Mouse (Mus musculus): Measurements from ENCODE around the gene Atxn7l1.

The Atxn7l1 gene

DNA sequence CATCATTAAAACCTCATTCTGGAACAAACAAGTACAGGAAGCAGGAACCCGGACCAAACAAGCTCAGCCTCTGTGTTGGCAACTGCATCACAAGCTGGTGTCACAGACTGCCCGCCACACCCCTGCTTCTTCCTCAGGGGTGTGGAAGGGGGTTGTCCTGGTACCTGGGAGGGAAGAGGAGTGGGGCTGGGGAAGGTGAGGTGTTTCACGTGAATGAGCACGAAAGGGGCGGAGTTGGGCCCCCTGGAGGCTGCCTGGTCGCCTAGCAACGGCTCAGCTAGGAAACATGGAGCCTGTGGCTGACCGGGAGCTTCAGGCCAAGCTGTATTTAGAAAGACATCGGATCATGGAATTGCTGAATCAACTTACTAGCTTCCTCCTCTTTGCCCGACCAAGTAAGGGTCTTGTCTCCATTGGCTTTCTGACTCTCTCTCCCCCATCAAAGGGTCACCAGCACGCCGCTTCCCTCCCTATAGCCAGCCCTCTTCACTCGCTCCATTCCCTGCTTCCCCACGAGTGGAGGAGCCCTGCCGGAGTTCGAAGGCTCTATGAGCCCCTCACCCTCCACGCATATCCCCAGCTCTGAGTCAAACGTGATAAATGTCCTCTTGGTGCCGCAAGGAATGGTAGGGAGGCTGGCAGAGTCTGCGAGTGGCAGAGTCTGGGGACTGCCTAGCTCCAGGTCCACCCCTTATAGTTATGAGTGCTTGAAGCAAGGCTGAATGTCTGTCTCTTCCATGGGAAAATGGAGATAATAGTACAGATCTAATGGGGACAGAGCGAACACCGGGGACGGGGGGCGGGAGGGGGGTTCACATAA, 247.5 kb downstream of the Atxn7l1 start, which contains the start of gene Efcab10:
TSS of gene Efcab10 (plus strand) at position 51 of the 820 bp plus-strand sequence.
- DNase-seq = no peak

DNA sequence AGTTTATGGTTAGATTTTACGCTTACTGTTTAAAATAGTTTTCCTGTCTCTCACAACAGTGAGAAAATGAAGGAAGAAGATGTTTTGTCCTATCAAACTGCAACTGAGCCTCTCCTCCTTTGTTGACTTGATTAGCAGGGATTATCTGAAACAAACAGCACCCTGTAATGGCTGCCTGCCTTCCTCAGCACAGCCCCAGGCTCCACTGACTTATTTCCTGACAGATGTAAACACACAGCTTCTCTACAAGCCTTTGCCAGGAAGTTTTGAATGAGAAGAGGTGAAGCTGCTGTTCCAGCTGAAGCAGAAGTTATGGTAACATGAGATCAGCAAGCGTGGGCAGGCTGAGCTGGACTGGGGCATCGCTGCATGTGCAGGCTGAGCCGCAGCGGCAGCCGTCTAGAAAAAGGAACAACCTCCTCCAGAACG, 255.8 kb downstream of the Atxn7l1 start:
- no peak for DNase-seq

DNA sequence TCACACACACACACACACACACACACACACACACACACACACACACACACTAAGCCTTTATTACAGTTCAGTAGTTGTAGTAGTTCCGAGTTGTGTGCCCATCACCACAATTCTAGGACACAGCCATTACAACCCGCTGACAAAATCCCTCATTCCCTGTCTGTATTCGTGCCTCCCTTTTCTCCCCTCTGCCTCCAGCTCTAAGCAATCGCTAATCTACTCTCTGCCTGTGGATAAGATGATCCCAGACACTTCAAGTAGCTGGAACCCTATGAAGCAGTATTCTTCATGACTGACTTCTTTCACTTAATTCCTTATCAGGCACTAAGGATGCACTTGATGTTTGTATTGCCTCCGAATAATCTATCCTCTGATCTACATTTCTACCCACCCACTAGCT, 257.5 kb downstream of the Atxn7l1 start:
- DNase-seq = no peak

DNA sequence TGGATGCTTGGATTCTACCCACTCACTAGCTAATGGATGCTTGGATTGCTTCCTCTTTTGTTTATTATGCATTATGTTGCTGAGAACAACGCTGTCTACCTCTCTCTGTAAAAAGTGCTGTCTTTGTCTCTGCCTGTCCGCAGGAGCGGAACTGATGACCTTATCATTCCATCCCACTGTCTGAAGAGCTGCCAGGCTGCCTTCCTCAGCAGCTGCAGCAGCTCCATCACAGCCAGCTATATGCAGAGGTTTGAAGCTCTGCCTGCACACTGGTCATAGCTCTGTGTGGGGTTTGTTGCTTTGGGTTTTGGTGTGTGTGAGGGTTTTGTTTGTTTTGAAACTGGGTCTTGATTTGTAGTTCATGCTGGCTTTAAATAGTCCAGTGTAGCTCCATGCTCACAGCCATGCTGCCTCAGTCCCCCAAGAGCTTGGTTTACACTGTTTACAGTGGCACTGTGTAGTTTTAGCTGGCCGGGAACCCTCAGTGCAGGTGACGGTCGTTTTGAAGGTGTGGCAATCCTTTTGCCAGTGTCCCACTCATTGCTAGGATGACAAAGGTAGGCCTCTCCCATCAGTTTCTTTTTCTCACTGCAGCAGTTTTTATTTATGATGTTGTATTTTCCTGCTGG, 258.0 kb downstream of the Atxn7l1 start:
- no peak for DNase-seq

DNA sequence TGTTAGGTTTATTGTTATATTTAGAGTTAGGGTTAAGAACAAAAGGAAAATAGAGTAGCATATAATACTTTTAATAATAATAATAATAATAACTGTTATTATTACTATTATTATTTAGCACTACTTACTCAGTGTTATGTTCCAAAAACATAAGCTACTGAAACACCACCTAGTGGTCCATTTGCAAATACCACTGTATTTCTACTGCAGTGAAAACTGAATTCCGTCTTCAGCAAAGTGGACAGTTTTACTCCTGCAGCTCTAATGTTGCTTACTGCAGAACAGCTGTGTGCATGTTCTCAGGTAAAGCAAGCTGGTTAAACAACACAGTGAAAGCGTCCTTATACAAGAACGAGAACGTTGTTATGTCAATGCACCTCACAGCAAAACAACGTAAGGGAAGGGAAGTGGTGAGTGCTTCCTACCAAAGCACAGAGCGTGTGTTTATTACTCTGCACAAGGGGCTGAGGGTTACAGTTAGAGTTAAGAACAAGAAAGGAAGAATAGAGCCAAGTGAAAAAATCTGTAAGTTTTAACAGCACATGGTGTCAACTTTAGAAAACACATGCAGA, 264.2 kb downstream of the Atxn7l1 start:
- no peak for DNase-seq

Data from cerebellum, adult 9-10 months (tissue).